Mouse (Mus musculus): Measurements from ENCODE around the gene Pigw.

DNA sequence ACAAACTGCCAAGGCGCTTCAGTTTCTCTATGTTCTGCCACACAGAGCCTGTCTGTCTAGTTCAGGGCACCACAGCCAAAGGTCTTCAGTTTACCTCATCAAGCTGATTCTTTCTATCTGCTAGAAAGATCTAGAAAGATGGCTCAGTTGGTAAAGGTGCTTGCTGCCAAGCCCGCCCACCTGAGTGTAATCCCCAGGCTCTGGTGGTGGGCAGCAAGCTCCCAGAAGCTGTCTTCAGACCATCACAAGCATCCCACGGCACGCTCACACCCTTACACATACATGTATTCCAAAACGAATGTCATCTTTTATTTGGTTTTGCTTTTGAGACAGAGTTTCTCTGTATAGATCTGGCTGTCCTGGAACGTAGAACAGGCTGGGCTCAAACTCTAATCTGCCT lies 28.4 kb upstream of the Pigw start:
- TF ChIP-seq CTCF (conservative IDR thresholded peaks at IDR 0.05; ENCODE audit: low read length) = no peak
- no peak for TF ChIP-seq NANOG (IDR thresholded peaks at IDR 0.05; ENCODE audit: borderline replicate concordance, low read length)
- no peak for TF ChIP-seq POU5F1 (IDR thresholded peaks at IDR 0.05; ENCODE audit: borderline replicate concordance, low read length)
